Mouse (Mus musculus) midbrain, embryonic 15.5 days (tissue): ENCODE data around the gene Myoz2. TPM values are rescaled to one million over a fixed set of nuclear protein-coding genes. Genes with fewer than 3 reads are reported as not detected.

ENCODE experiments used
- ATAC-seq: fragments of 200-750 bp; cut with Nextera tagmentation; replicated peaks from 2 replicates; pipeline ENCODE4 v1.8.0; 2017; ENCODE audit warnings: moderate TSS enrichment
- H3K27ac ChIP-seq: fragments of 300-500 bp; sonication (generic); 2 replicates; pipeline ENCODE4 v1.5.1; 2015; ENCODE audit warnings: mild to moderate bottlenecking, inconsistent platforms
- H3K27me3 ChIP-seq: fragments of 300-500 bp; sonication (generic); replicated peaks from 2 replicates; pipeline ENCODE4 v1.6.1; 2015; ENCODE audit warnings: inconsistent platforms
- H3K36me3 ChIP-seq: fragments of 300-500 bp; sonication (generic); replicated peaks from 2 replicates; pipeline ENCODE4 v1.6.1; 2015; ENCODE audit warnings: inconsistent platforms
- H3K4me1 ChIP-seq: fragments of 300-500 bp; sonication (generic); 2 replicates; pipeline ENCODE4 v1.6.1; 2015; ENCODE audit warnings: inconsistent platforms
- H3K4me2 ChIP-seq: fragments of 300-500 bp; sonication (generic); 2 replicates; pipeline ENCODE4 v1.6.1; 2015; ENCODE audit warnings: inconsistent platforms, mild to moderate bottlenecking, moderate library complexity
- H3K4me3 ChIP-seq: fragments of 300-500 bp; sonication (generic); 2 replicates; pipeline ENCODE4 v1.5.1; 2015; ENCODE audit warnings: mild to moderate bottlenecking, inconsistent platforms
- H3K9ac ChIP-seq: fragments of 300-500 bp; sonication (generic); 2 replicates; pipeline ENCODE4 v1.6.1; 2015; ENCODE audit warnings: mild to moderate bottlenecking, inconsistent platforms
- H3K9me3 ChIP-seq: fragments of 300-500 bp; sonication (generic); 2 replicates; pipeline ENCODE4 v1.6.1; 2016; ENCODE audit warnings: inconsistent platforms
- WGBS: fragments of 180-500 bp; shearing (Covaris S2); methylation state at CpG from one replicate; pipeline ENCODE4 v1.1.7; 2015; ENCODE audit warnings: mixed read lengths; 5-methylcytosine and 5-hydroxymethylcytosine counted together
- polyA plus RNA-seq: library from polyadenylated mRNA; unstranded; fragments of >200 nt; fragmentation: Nextera tagmentation; extraction: Ambion mirVana; gene quantifications from 2 replicates; pipeline ENCODE4 v1.2.1, GENCODE M21; 2015

The Myoz2 gene
- polyA plus RNA-seq, 1 experiment from 2014 or later, result not detected

GRCm38 (mm10) chr3:123058832-123059231 lies 24.0 kb upstream of the Myoz2 start:
- 97% methylated on average over 1 of the region's 1 CpGs for WGBS

GRCm38 (mm10) chr3:123054178-123054577 lies 19.4 kb upstream of the Myoz2 start:
- H3K4me3 ChIP-seq, result no peak overlapping the region
- no peak overlapping the region for H3K4me2 ChIP-seq
- ATAC-seq, result 0 out of 2 replicates have a peak, but pooled peaks have one; percentile 52
- H3K27ac ChIP-seq, result no peak overlapping the region
- H3K4me1 ChIP-seq, result no peaks in the 10 kb centered on the region
- no peaks in the 10 kb centered on the region for H3K27me3 ChIP-seq
- H3K9me3 ChIP-seq, result no peaks in the 10 kb centered on the region
- WGBS, result 55% methylated on average over 5 of the region's 5 CpGs
- no peaks in the 10 kb centered on the region for H3K36me3 ChIP-seq
- H3K9ac ChIP-seq, result no peak overlapping the region

More at GRCm38 (mm10) chr3:123058832-123059231, 24.0 kb upstream of the Myoz2 start:
- ATAC-seq, result no peak
- H3K4me1 ChIP-seq, result no peaks in the 10 kb centered on the region
- no peak overlapping the region for H3K27ac ChIP-seq
- no peaks in the 10 kb centered on the region for H3K27me3 ChIP-seq
- H3K9ac ChIP-seq, result no peak overlapping the region
- no peaks in the 10 kb centered on the region for H3K36me3 ChIP-seq
- H3K4me3 ChIP-seq, result no peak overlapping the region
- no peaks in the 10 kb centered on the region for H3K9me3 ChIP-seq
- H3K4me2 ChIP-seq, result no peak overlapping the region

GRCm38 (mm10) chr3:123053192-123053938 lies 18.6 kb upstream of the Myoz2 start:
- H3K9me3 ChIP-seq, result no peaks in the 10 kb centered on the region
- H3K36me3 ChIP-seq, result no peaks in the 10 kb centered on the region
- no peaks in the 10 kb centered on the region for H3K4me1 ChIP-seq
- no peak overlapping the region for H3K27ac ChIP-seq
- no peak overlapping the region for H3K4me3 ChIP-seq
- ATAC-seq, result no peak
- no peak overlapping the region for H3K9ac ChIP-seq
- H3K27me3 ChIP-seq, result no peaks in the 10 kb centered on the region
- H3K4me2 ChIP-seq, result no peak overlapping the region
- 71% methylated on average over 8 of the region's 8 CpGs for WGBS

GRCm38 (mm10) chr3:123042308-123042707 lies 7.5 kb upstream of the Myoz2 start:
- Histone ChIP-seq H3K9me3 (no peaks in the 10 kb centered on the region), H3K9ac (no peak overlapping the region), H3K4me3 (no peak overlapping the region), H3K36me3 (no peaks in the 10 kb centered on the region), H3K4me2 (no peak overlapping the region), H3K4me1 (no peaks in the 10 kb centered on the region), H3K27me3 (no peaks in the 10 kb centered on the region), H3K27ac (no peak overlapping the region)
- 94% methylated on average over 1 of the region's 1 CpGs for WGBS
- no peak for ATAC-seq

GRCm38 (mm10) chr3:123033804-123034203 lies 1.0 kb downstream of the Myoz2 start:
- Histone ChIP-seq H3K27ac (no peak overlapping the region), H3K4me1 (no peaks in the 10 kb centered on the region), H3K9me3 (no peaks in the 10 kb centered on the region), H3K4me2 (no peak overlapping the region), H3K9ac (no peak overlapping the region), H3K36me3 (no peaks in the 10 kb centered on the region), H3K27me3 (no peaks in the 10 kb centered on the region), H3K4me3 (no peak overlapping the region)
- WGBS, result 67% methylated on average over 8 of the region's 8 CpGs
- no peak for ATAC-seq

- WGBS, result 70% methylated on average over 3 of the region's 3 CpGs
- Histone ChIP-seq H3K4me3 (no peak overlapping the region), H3K27me3 (no peaks in the 10 kb centered on the region), H3K4me1 (no peaks in the 10 kb centered on the region), H3K27ac (no peak overlapping the region), H3K4me2 (no peak overlapping the region), H3K9me3 (no peaks in the 10 kb centered on the region), H3K36me3 (no peaks in the 10 kb centered on the region), H3K9ac (no peak overlapping the region)
- no peak for ATAC-seq
Observed at GRCm38 (mm10) chr3:123025634-123026033, 9.2 kb downstream of the Myoz2 start.

- Histone ChIP-seq H3K4me3 (no peak overlapping the region), H3K9ac (no peak overlapping the region), H3K9me3 (no peaks in the 10 kb centered on the region), H3K27me3 (no peaks in the 10 kb centered on the region), H3K4me1 (no peaks in the 10 kb centered on the region), H3K4me2 (no peak overlapping the region), H3K27ac (no peak overlapping the region), H3K36me3 (no peaks in the 10 kb centered on the region)
- no peak for ATAC-seq
- WGBS, result 84% methylated on average over 9 of the region's 9 CpGs
Observed at GRCm38 (mm10) chr3:123024496-123025234, 10.2 kb downstream of the Myoz2 start.

- Histone ChIP-seq H3K4me1 (no peaks in the 10 kb centered on the region), H3K9ac (no peak overlapping the region), H3K27me3 (no peaks in the 10 kb centered on the region), H3K27ac (no peak overlapping the region), H3K4me3 (no peak overlapping the region), H3K36me3 (no peaks in the 10 kb centered on the region), H3K4me2 (no peak overlapping the region), H3K9me3 (no peaks in the 10 kb centered on the region)
- WGBS, result 85% methylated on average over 2 of the region's 2 CpGs
- ATAC-seq, result no peak
Observed at GRCm38 (mm10) chr3:123018792-123019191, 16.0 kb downstream of the Myoz2 start.

- Histone ChIP-seq H3K27ac (no peak overlapping the region), H3K27me3 (no peaks in the 10 kb centered on the region), H3K36me3 (no peaks in the 10 kb centered on the region), H3K4me1 (no peaks in the 10 kb centered on the region), H3K9ac (no peak overlapping the region), H3K9me3 (no peaks in the 10 kb centered on the region), H3K4me3 (no peak overlapping the region), H3K4me2 (no peak overlapping the region)
- no peak for ATAC-seq
- 87% methylated on average over 14 of the region's 14 CpGs for WGBS
Observed at GRCm38 (mm10) chr3:123013476-123013875, 21.3 kb downstream of the Myoz2 start.

- 51% methylated on average over 6 of the region's 6 CpGs for WGBS
- no peaks in the 10 kb centered on the region for H3K4me1 ChIP-seq
- ATAC-seq, result no peak
Observed at GRCm38 (mm10) chr3:123009417-123009816, 25.4 kb downstream of the Myoz2 start.

GRCm38 (mm10) chr3:123007386-123007785 lies 27.4 kb downstream of the Myoz2 start:
- no peaks in the 10 kb centered on the region for H3K9me3 ChIP-seq
- ATAC-seq, result no peak

More at GRCm38 (mm10) chr3:123009417-123009816, 25.4 kb downstream of the Myoz2 start:
- Histone ChIP-seq H3K9ac (no peak overlapping the region), H3K4me2 (no peak overlapping the region), H3K27me3 (no peaks in the 10 kb centered on the region), H3K27ac (no peak overlapping the region), H3K4me3 (no peak overlapping the region), H3K36me3 (no peaks in the 10 kb centered on the region), H3K9me3 (no peaks in the 10 kb centered on the region)

GRCm38 (mm10) chr3:123001053-123001452 lies 33.8 kb downstream of the Myoz2 start:
- H3K9me3 ChIP-seq, result no peaks in the 10 kb centered on the region
- no peak overlapping the region for H3K27ac ChIP-seq
- H3K4me1 ChIP-seq, result no peaks in the 10 kb centered on the region
- no peak overlapping the region for H3K4me3 ChIP-seq
- no peak for ATAC-seq
- H3K9ac ChIP-seq, result no peak overlapping the region
- WGBS, result 63% methylated on average over 3 of the region's 3 CpGs
- H3K36me3 ChIP-seq, result no peaks in the 10 kb centered on the region
- no peak overlapping the region for H3K4me2 ChIP-seq
- H3K27me3 ChIP-seq, result no peaks in the 10 kb centered on the region

More at GRCm38 (mm10) chr3:123007386-123007785, 27.4 kb downstream of the Myoz2 start:
- H3K27me3 ChIP-seq, result no peaks in the 10 kb centered on the region
- H3K4me1 ChIP-seq, result no peaks in the 10 kb centered on the region
- H3K27ac ChIP-seq, result no peak overlapping the region
- 84% methylated on average over 10 of the region's 10 CpGs for WGBS
- no peak overlapping the region for H3K9ac ChIP-seq
- no peak overlapping the region for H3K4me2 ChIP-seq
- no peak overlapping the region for H3K4me3 ChIP-seq
- H3K36me3 ChIP-seq, result no peaks in the 10 kb centered on the region
